Mouse (Mus musculus): Measurements from ENCODE around the gene Prmt1.

DNA sequence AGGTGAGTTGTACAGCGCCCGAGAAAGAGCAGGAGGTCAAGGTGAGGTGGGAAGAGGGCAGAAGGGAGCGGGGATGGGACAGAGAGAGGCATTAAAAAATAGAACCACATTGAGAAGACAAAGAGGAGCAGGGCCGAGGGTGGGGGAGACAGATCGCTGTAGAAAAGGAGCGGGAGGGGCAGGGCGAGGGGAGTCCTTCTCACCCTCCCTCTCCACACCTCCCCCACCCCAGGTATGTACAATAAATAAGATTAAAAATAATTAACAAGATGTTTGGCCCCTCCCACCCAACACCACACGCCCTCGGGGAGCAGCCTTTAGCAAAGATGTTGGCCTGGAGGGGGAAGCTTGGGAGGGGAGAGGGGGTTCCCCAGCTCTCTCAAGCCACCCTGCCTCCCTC lies 41.4 kb upstream of the Prmt1 start:
- no peak for TF ChIP-seq CTCF (IDR thresholded peaks at IDR 0.05; ENCODE audit: insufficient read depth, low read depth, low read length)
- TF ChIP-seq POLR2A (IDR thresholded peaks at IDR 0.05; ENCODE audit: insufficient read depth, low read depth, low read length): no peak

Data from olfactory bulb, adult 2 months (tissue).